Mouse (Mus musculus): ENCODE measurements around the gene Zfp592. TPM values are rescaled to one million over a fixed set of nuclear protein-coding genes. Genes with fewer than 3 reads are reported as not detected.

The Zfp592 gene
- total RNA-seq, 2 experiments from 2014 or later, result 18.7 to 19.6 TPM

- no peak for DNase-seq (ENCODE audit: low spot score in 2 of 2)
- intact Hi-C loops (cut with DNase I), result loop anchor here (5.0 kb wide), 2 partner anchors 45 to 130 kb away; partner anchors contain the start of genes Sec11a and Zscan2
Measured at GRCm38 (mm10) chr7:80992063-80992462, 1.4 kb upstream of the Zfp592 start.

- intact Hi-C loops (cut with DNase I), result loop anchor here (5.0 kb wide), 2 partner anchors 45 to 130 kb away; partner anchors contain the start of genes Sec11a and Zscan2
- DNase-seq (ENCODE audit: low spot score in 2 of 2), result peak in 1 of 2 experiments; percentile 19
Measured at GRCm38 (mm10) chr7:80992631-80992979, 876 bp upstream of the Zfp592 start.

- intact Hi-C loops (cut with DNase I), result loop anchor here (5.0 kb wide), 2 partner anchors 47 to 132 kb away; partner anchors contain the start of genes Sec11a and Zscan2
- DNase-seq (ENCODE audit: low spot score in 2 of 2), result no peak
Measured at GRCm38 (mm10) chr7:80993834-80994662, 567 bp downstream of the Zfp592 start.

- intact Hi-C loops (cut with DNase I), result loop anchor here (5.0 kb wide), 2 partner anchors 47 to 132 kb away; partner anchors contain the start of genes Sec11a and Zscan2
- DNase-seq (ENCODE audit: low spot score in 2 of 2), result no peak
Measured at GRCm38 (mm10) chr7:80994663-80995005, 1.2 kb downstream of the Zfp592 start.

- DNase-seq (ENCODE audit: low spot score in 2 of 2), result no peak
Measured at GRCm38 (mm10) chr7:80995266-80996146, 2.0 kb downstream of the Zfp592 start.

GRCm38 (mm10) chr7:80997776-80998175 lies 4.3 kb downstream of the Zfp592 start:
- no peak for DNase-seq (ENCODE audit: low spot score in 2 of 2)
- intact Hi-C loops (cut with DNase I), result no loop called here

More at GRCm38 (mm10) chr7:80995266-80996146, 2.0 kb downstream of the Zfp592 start:
- intact Hi-C loops (cut with DNase I), result no loop called here

- intact Hi-C loops (cut with DNase I), result no loop called here
- DNase-seq (ENCODE audit: low spot score in 2 of 2), result no peak
Measured at GRCm38 (mm10) chr7:80999536-80999935, 6.1 kb downstream of the Zfp592 start.

GRCm38 (mm10) chr7:81001844-81002243 lies 8.4 kb downstream of the Zfp592 start:
- intact Hi-C loops (cut with DNase I), result no loop called here

GRCm38 (mm10) chr7:81004556-81005079 lies 11.1 kb downstream of the Zfp592 start:
- intact Hi-C loops (cut with DNase I), result no loop called here
- no peak for DNase-seq (ENCODE audit: low spot score in 2 of 2)

More at GRCm38 (mm10) chr7:81001844-81002243, 8.4 kb downstream of the Zfp592 start:
- DNase-seq (ENCODE audit: low spot score in 2 of 2), result no peak

- intact Hi-C loops (cut with DNase I), result no loop called here
- no peak for DNase-seq (ENCODE audit: low spot score in 2 of 2)
Measured at GRCm38 (mm10) chr7:81005969-81006368, 12.5 kb downstream of the Zfp592 start.

- no peak for DNase-seq (ENCODE audit: low spot score in 2 of 2)
- intact Hi-C loops (cut with DNase I), result no loop called here
Measured at GRCm38 (mm10) chr7:81008285-81008684, 14.8 kb downstream of the Zfp592 start.

- intact Hi-C loops (cut with DNase I), result no loop called here
- no peak for DNase-seq (ENCODE audit: low spot score in 2 of 2)
Measured at GRCm38 (mm10) chr7:81011576-81011975, 18.1 kb downstream of the Zfp592 start.

GRCm38 (mm10) chr7:81020307-81020706 lies 26.8 kb downstream of the Zfp592 start:
- DNase-seq (ENCODE audit: low spot score in 2 of 2), result no peak
- intact Hi-C loops (cut with DNase I), result no loop called here

GRCm38 (mm10) chr7:81022731-81023130 lies 29.2 kb downstream of the Zfp592 start:
- no peak for DNase-seq (ENCODE audit: low spot score in 2 of 2)
- intact Hi-C loops (cut with DNase I), result no loop called here

GRCm38 (mm10) chr7:81024118-81024517 lies 30.6 kb downstream of the Zfp592 start:
- intact Hi-C loops (cut with DNase I), result no loop called here
- no peak for DNase-seq (ENCODE audit: low spot score in 2 of 2)

- no peak for DNase-seq (ENCODE audit: low spot score in 2 of 2)
- intact Hi-C loops (cut with DNase I), result no loop called here
Measured at GRCm38 (mm10) chr7:81024651-81025050, 31.2 kb downstream of the Zfp592 start.

GRCm38 (mm10) chr7:81025751-81026150 lies 32.3 kb downstream of the Zfp592 start:
- intact Hi-C loops (cut with DNase I), result no loop called here
- DNase-seq (ENCODE audit: low spot score in 2 of 2), result peak in 1 of 2 experiments; percentile 12

- no peak for DNase-seq (ENCODE audit: low spot score in 2 of 2)
- intact Hi-C loops (cut with DNase I), result no loop called here
Measured at GRCm38 (mm10) chr7:81039711-81040110, 46.2 kb downstream of the Zfp592 start.

GRCm38 (mm10) chr7:81043023-81043620 lies 49.6 kb downstream of the Zfp592 start:
- DNase-seq (ENCODE audit: low spot score in 2 of 2), result peak in 1 of 2 experiments; percentile 37
- intact Hi-C loops (cut with DNase I), result no loop called here

GRCm38 (mm10) chr7:81047847-81048246 lies 54.4 kb downstream of the Zfp592 start:
- intact Hi-C loops (cut with DNase I), result no loop called here
- no peak for DNase-seq (ENCODE audit: low spot score in 2 of 2)

Data from left cerebral cortex, postnatal 25 days (tissue).